Mouse (Mus musculus): Measurements from ENCODE around the gene Ucp1. TPM values are rescaled to one million over a fixed set of nuclear protein-coding genes. Genes with fewer than 3 reads are reported as not detected.
"Not testable (repeated sequence)": the region's sequence is repeated elsewhere in the genome, so short reads cannot be mapped to it uniquely, and the experiment has no call there.

The Ucp1 gene
- polyA plus RNA-seq, 1 experiment from 2014 or later = 0.44 TPM

- Histone ChIP-seq H3K27me3 (ENCODE audit: control insufficient read depth, insufficient read depth, low read length) (no peaks in the 10 kb centered on the region), H3K4me3 (ENCODE audit: low read depth, low read length) (no peak overlapping the region), H3K27ac (ENCODE audit: low read depth, low read length) (no peak overlapping the region), H3K4me2 (ENCODE audit: low read depth, low read length) (no peak overlapping the region), H3K36me3 (ENCODE audit: control insufficient read depth, insufficient read depth, low read length) (peaks cover 25% of the 10 kb centered on the region), H3K9ac (replicated peaks; ENCODE audit: low read depth, low read length) (no peak overlapping the region), H3K9me3 (ENCODE audit: control insufficient read depth, low read length) (no peaks in the 10 kb centered on the region), H3K4me1 (ENCODE audit: control insufficient read depth, insufficient read depth, low read length) (no peaks in the 10 kb centered on the region)
- WGBS = 86% methylated on average over 10 of the region's 10 CpGs
- no peak for ATAC-seq (ENCODE audit: low read depth)
Observed at GRCm38 (mm10) chr8:83272464-83272863, 17.7 kb upstream of the Ucp1 start.

- WGBS = 69% methylated on average over 11 of the region's 11 CpGs
- H3K27me3 ChIP-seq (ENCODE audit: control insufficient read depth, insufficient read depth, low read length) = no peaks in the 10 kb centered on the region
- H3K4me1 ChIP-seq (ENCODE audit: control insufficient read depth, insufficient read depth, low read length) = no peaks in the 10 kb centered on the region
- no peak overlapping the region for H3K9ac ChIP-seq (replicated peaks; ENCODE audit: low read depth, low read length)
- no peak overlapping the region for H3K4me2 ChIP-seq (ENCODE audit: low read depth, low read length)
- H3K36me3 ChIP-seq (ENCODE audit: control insufficient read depth, insufficient read depth, low read length) = peaks cover 15% of the 10 kb centered on the region
- ATAC-seq (ENCODE audit: low read depth) = no peak
- no peaks in the 10 kb centered on the region for H3K9me3 ChIP-seq (ENCODE audit: control insufficient read depth, low read length)
- H3K27ac ChIP-seq (ENCODE audit: low read depth, low read length) = no peak overlapping the region
- H3K4me3 ChIP-seq (ENCODE audit: low read depth, low read length) = no peak overlapping the region
Observed at GRCm38 (mm10) chr8:83274470-83274869, 15.7 kb upstream of the Ucp1 start.

DNA sequence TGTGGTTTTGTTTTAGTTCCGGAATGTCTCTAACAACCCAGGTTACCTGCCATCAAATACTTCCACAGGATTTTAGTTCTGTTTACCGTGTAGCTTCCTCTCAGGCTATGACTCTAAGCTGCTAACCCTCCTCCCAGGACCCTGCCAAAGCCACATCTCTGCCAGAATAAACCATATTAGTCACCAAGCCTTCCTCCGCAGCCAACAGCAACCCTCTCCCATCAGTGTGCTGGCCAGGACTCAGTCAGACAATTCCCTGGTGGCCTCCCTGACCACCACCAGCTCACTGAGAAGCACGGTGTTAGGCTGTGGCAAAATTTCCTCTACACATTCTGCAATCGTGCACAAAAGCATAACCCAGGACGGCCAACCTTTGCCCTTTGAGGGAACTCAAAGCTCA, 11.7 kb upstream of the Ucp1 start:
- no peak overlapping the region for H3K9ac ChIP-seq (replicated peaks; ENCODE audit: low read depth, low read length)
- H3K27me3 ChIP-seq (ENCODE audit: control insufficient read depth, insufficient read depth, low read length) = no peaks in the 10 kb centered on the region
- no peaks in the 10 kb centered on the region for H3K36me3 ChIP-seq (ENCODE audit: control insufficient read depth, insufficient read depth, low read length)
- ATAC-seq (ENCODE audit: low read depth) = no peak
- H3K4me3 ChIP-seq (ENCODE audit: low read depth, low read length) = no peak overlapping the region
- 91% methylated on average over 6 of the region's 6 CpGs for WGBS
- H3K27ac ChIP-seq (ENCODE audit: low read depth, low read length) = no peak overlapping the region
- no peak overlapping the region for H3K4me2 ChIP-seq (ENCODE audit: low read depth, low read length)
- no peaks in the 10 kb centered on the region for H3K4me1 ChIP-seq (ENCODE audit: control insufficient read depth, insufficient read depth, low read length)
- no peaks in the 10 kb centered on the region for H3K9me3 ChIP-seq (ENCODE audit: control insufficient read depth, low read length)

DNA sequence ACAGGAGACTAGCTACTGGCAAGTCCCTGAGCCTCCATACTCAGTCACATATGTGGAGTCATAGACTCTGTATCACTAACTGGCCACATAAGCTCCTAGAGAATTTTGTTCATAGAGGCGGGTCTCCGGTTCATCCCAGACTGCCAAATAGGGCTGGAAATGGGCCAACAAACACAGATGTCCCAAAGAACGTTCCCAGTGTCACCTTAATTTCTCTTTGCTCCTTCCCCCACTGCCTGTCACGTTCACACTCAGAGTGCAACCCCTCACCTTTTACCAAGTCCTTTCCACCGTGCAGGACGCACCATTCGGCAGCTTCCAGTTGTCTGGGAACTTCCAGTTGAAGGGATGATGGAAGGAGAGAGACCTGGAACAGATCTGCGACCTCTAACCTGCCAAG, 4.8 kb upstream of the Ucp1 start:
- Histone ChIP-seq H3K9ac (replicated peaks; ENCODE audit: low read depth, low read length) (no peak overlapping the region), H3K4me3 (ENCODE audit: low read depth, low read length) (no peak overlapping the region), H3K4me2 (ENCODE audit: low read depth, low read length) (no peak overlapping the region), H3K4me1 (ENCODE audit: control insufficient read depth, insufficient read depth, low read length) (no peaks in the 10 kb centered on the region), H3K36me3 (ENCODE audit: control insufficient read depth, insufficient read depth, low read length) (no peaks in the 10 kb centered on the region), H3K27me3 (ENCODE audit: control insufficient read depth, insufficient read depth, low read length) (0 out of 2 replicates have a peak, but pooled peaks cover 2% of the 10 kb centered on the region), H3K27ac (ENCODE audit: low read depth, low read length) (no peak overlapping the region), H3K9me3 (ENCODE audit: control insufficient read depth, low read length) (no peaks in the 10 kb centered on the region)
- WGBS = 83% methylated on average over 8 of the region's 8 CpGs
- no peak for ATAC-seq (ENCODE audit: low read depth)

- no peak overlapping the region for H3K9ac ChIP-seq (replicated peaks; ENCODE audit: low read depth, low read length)
- WGBS = 83% methylated on average over 4 of the region's 4 CpGs
- no peaks in the 10 kb centered on the region for H3K9me3 ChIP-seq (ENCODE audit: control insufficient read depth, low read length)
- no peak overlapping the region for H3K4me3 ChIP-seq (ENCODE audit: low read depth, low read length)
- no peak overlapping the region for H3K4me2 ChIP-seq (ENCODE audit: low read depth, low read length)
- no peaks in the 10 kb centered on the region for H3K36me3 ChIP-seq (ENCODE audit: control insufficient read depth, insufficient read depth, low read length)
- no peaks in the 10 kb centered on the region for H3K27me3 ChIP-seq (ENCODE audit: control insufficient read depth, insufficient read depth, low read length)
- no peaks in the 10 kb centered on the region for H3K4me1 ChIP-seq (ENCODE audit: control insufficient read depth, insufficient read depth, low read length)
- no peak overlapping the region for H3K27ac ChIP-seq (ENCODE audit: low read depth, low read length)
- ATAC-seq (ENCODE audit: low read depth) = no peak
Observed at GRCm38 (mm10) chr8:83297375-83297774, 7.2 kb downstream of the Ucp1 start.

- no peaks in the 10 kb centered on the region for H3K27me3 ChIP-seq (ENCODE audit: control insufficient read depth, insufficient read depth, low read length)
- no peak overlapping the region for H3K4me3 ChIP-seq (ENCODE audit: low read depth, low read length)
- no peak overlapping the region for H3K4me2 ChIP-seq (ENCODE audit: low read depth, low read length)
- H3K36me3 ChIP-seq (ENCODE audit: control insufficient read depth, insufficient read depth, low read length) = no peaks in the 10 kb centered on the region
- H3K9ac ChIP-seq (replicated peaks; ENCODE audit: low read depth, low read length) = no peak overlapping the region
- ATAC-seq (ENCODE audit: low read depth) = no peak
- H3K4me1 ChIP-seq (ENCODE audit: control insufficient read depth, insufficient read depth, low read length) = no peaks in the 10 kb centered on the region
- no peaks in the 10 kb centered on the region for H3K9me3 ChIP-seq (ENCODE audit: control insufficient read depth, low read length)
- H3K27ac ChIP-seq (ENCODE audit: low read depth, low read length) = no peak overlapping the region
- 67% methylated on average over 1 of the region's 1 CpGs for WGBS
Observed at GRCm38 (mm10) chr8:83300135-83300534, 10.0 kb downstream of the Ucp1 start.

- H3K4me2 ChIP-seq (ENCODE audit: low read depth, low read length) = no peak overlapping the region
- no peaks in the 10 kb centered on the region for H3K36me3 ChIP-seq (ENCODE audit: control insufficient read depth, insufficient read depth, low read length)
- 100% methylated on average over 1 of the region's 1 CpGs for WGBS
- H3K27ac ChIP-seq (ENCODE audit: low read depth, low read length) = no peak overlapping the region
- H3K4me1 ChIP-seq (ENCODE audit: control insufficient read depth, insufficient read depth, low read length) = no peaks in the 10 kb centered on the region
- H3K4me3 ChIP-seq (ENCODE audit: low read depth, low read length) = no peak overlapping the region
- ATAC-seq (ENCODE audit: low read depth) = no peak
- no peak overlapping the region for H3K9ac ChIP-seq (replicated peaks; ENCODE audit: low read depth, low read length)
- H3K9me3 ChIP-seq (ENCODE audit: control insufficient read depth, low read length) = no peaks in the 10 kb centered on the region
- H3K27me3 ChIP-seq (ENCODE audit: control insufficient read depth, insufficient read depth, low read length) = no peaks in the 10 kb centered on the region
Observed at GRCm38 (mm10) chr8:83304946-83305345, 14.8 kb downstream of the Ucp1 start.

DNA sequence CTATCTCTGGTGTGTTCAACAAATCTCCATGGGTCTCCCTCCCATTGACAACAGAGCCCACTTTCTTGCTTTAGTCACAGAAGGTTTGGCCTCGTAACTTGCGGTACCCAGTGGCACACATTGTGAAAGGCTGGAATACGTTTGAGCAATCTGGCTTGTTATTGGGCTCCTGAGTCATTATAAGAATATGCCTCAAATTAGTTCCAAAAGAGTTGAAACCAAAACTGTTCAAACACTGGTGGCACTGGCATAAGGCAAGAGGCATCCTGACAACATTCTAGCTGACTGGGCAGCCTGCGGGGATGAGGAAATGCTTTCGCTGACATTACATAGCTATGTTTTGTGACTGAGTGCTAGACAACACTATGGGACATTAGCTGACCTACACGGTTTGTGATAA, 19.7 kb downstream of the Ucp1 start:
- H3K27ac ChIP-seq (ENCODE audit: low read depth, low read length) = no peak overlapping the region
- H3K4me1 ChIP-seq (ENCODE audit: control insufficient read depth, insufficient read depth, low read length) = no peaks in the 10 kb centered on the region
- no peaks in the 10 kb centered on the region for H3K27me3 ChIP-seq (ENCODE audit: control insufficient read depth, insufficient read depth, low read length)
- no peak overlapping the region for H3K4me2 ChIP-seq (ENCODE audit: low read depth, low read length)
- H3K9ac ChIP-seq (replicated peaks; ENCODE audit: low read depth, low read length) = no peak overlapping the region
- no peak overlapping the region for H3K4me3 ChIP-seq (ENCODE audit: low read depth, low read length)
- no peak for ATAC-seq (ENCODE audit: low read depth)
- 92% methylated on average over 6 of the region's 6 CpGs for WGBS
- no peaks in the 10 kb centered on the region for H3K9me3 ChIP-seq (ENCODE audit: control insufficient read depth, low read length)
- H3K36me3 ChIP-seq (ENCODE audit: control insufficient read depth, insufficient read depth, low read length) = 0 out of 2 replicates have a peak, but pooled peaks cover 8% of the 10 kb centered on the region

GRCm38 (mm10) chr8:83315084-83315483, 24.9 kb downstream of the Ucp1 start:
- not testable (repeated sequence) for H3K27ac ChIP-seq (ENCODE audit: low read depth, low read length); H3K4me3 ChIP-seq (ENCODE audit: low read depth, low read length); H3K4me2 ChIP-seq (ENCODE audit: low read depth, low read length); H3K9me3 ChIP-seq (ENCODE audit: control insufficient read depth, low read length); H3K27me3 ChIP-seq (ENCODE audit: control insufficient read depth, insufficient read depth, low read length); H3K9ac ChIP-seq (replicated peaks; ENCODE audit: low read depth, low read length); H3K4me1 ChIP-seq (ENCODE audit: control insufficient read depth, insufficient read depth, low read length); ATAC-seq (ENCODE audit: low read depth)
- peaks cover 35% of the 10 kb centered on the region for H3K36me3 ChIP-seq (ENCODE audit: control insufficient read depth, insufficient read depth, low read length)
- WGBS = 93% methylated on average over 4 of the region's 4 CpGs

GRCm38 (mm10) chr8:83315691-83316090, 25.5 kb downstream of the Ucp1 start:
- H3K9me3 ChIP-seq (ENCODE audit: control insufficient read depth, low read length) = no peaks in the 10 kb centered on the region
- no peak overlapping the region for H3K27ac ChIP-seq (ENCODE audit: low read depth, low read length)
- H3K4me1 ChIP-seq (ENCODE audit: control insufficient read depth, insufficient read depth, low read length) = no peaks in the 10 kb centered on the region
- H3K27me3 ChIP-seq (ENCODE audit: control insufficient read depth, insufficient read depth, low read length) = no peaks in the 10 kb centered on the region
- no peak overlapping the region for H3K9ac ChIP-seq (replicated peaks; ENCODE audit: low read depth, low read length)
- no peak for ATAC-seq (ENCODE audit: low read depth)
- 71% methylated on average over 2 of the region's 2 CpGs for WGBS
- no peak overlapping the region for H3K4me3 ChIP-seq (ENCODE audit: low read depth, low read length)
- peaks cover 35% of the 10 kb centered on the region for H3K36me3 ChIP-seq (ENCODE audit: control insufficient read depth, insufficient read depth, low read length)
- H3K4me2 ChIP-seq (ENCODE audit: low read depth, low read length) = no peak overlapping the region

Data from neural tube, embryonic 14.5 days (tissue).